Mouse (Mus musculus): ENCODE results near the gene Zfp566. TPM values are rescaled to one million over a fixed set of nuclear protein-coding genes. Genes with fewer than 3 reads are reported as not detected.

Zfp566 gene
- total RNA-seq (2014; rRNA removed) (0.93 and 3.8 TPM in 2 replicates), polyA plus RNA-seq (2015; fragmentation: Nextera tagmentation; extraction: Ambion mirVana) (16.2 and 18.0 TPM in 2 replicates)

DNA sequence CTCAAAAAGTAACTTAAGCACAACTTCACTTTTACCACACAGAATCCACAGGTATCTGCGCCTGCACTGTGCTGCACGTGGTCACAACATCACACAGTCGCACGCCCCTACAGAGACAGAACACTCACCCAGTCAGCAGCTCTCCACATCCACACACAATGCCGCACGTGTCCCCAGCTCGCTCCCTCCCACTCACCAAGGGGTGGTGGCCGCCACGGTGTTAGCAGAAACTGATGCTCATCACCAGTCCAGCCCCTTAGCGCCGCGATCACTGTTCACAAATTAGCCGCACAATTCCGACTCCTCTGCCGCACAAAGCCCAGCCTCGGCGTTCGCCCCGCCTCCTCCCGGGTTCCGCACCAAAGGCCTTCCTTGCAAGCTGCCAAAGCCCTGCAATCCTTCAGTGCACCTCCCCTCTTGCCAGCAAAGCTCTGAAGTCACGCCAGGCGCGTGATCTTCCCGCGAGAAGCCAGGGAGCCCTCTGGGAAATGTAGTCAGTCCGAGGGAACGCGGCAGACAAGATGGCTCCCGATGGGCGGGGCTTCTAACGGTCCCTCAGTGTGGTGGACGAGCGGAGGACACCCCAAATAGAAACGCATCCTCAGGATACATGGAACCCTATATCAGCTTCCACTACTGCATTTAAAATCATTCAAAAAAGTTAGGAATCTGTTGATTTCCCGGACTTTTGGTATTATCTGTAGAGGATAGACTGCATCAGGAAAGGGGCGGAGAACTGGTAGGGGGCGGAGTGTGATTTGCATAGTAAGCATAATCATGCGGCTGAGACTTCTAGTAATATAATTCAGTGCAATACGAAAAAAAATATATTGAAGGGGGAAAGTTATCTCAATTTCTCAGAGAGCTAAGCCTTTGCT, at the start of gene Zfp566, which contains the start of gene Gm26920:
Gene Zfp566, minus strand, starts transcription at position 436 of the 878 bp plus-strand sequence.
Gene Gm26920, minus strand, starts transcription at position 319 of the 878 bp plus-strand sequence.
- under 1% methylated on average over 40 of the region's 40 CpGs for WGBS

DNA sequence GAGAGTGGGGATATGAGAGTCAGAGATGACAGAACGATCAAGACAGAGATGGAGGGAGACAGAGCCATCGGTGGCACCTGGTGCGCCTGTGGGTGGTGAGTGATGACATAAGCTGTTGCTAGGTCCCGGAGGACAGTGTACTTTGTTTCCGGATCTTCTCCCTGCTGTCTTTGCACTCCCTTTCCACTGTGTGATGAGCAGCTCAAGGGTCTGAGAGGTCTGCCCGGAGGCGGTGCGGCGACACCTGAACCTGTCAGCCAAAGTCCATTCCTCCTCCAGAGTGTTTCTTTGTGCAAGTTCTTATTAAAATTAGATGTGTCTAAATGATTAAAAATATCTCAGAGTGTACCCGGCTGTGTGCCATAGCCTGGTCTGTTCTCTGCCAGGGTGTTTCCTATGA, 46.5 kb upstream of the Zfp566 start:
- H3K4me1 ChIP-seq (ENCODE audit: insufficient read depth, low read length) = no peaks in the 10 kb centered on the region
- H3K4me2 ChIP-seq (ENCODE audit: low read depth, low read length, poor library complexity, severe bottlenecking) = no peak overlapping the region
- 92% methylated on average over 10 of the region's 10 CpGs for WGBS
- no peak for ATAC-seq (ENCODE audit: low FRiP score)
- no peak for DNase-seq (ENCODE audit: low spot score)
- H3K4me3 ChIP-seq (ENCODE audit: low read depth, low read length) = no peak overlapping the region
- H3K36me3 ChIP-seq (ENCODE audit: insufficient read depth, low read length) = peaks cover 49% of the 10 kb centered on the region
- H3K9ac ChIP-seq (replicated peaks; ENCODE audit: low read length, poor library complexity, severe bottlenecking) = no peak overlapping the region
- no peak for TF ChIP-seq CTCF (IDR thresholded peaks at IDR 0.05)
- no peak overlapping the region for H3K27ac ChIP-seq (ENCODE audit: low read depth, low read length)
- no peaks in the 10 kb centered on the region for H3K9me3 ChIP-seq (ENCODE audit: low read length)
- H3K27me3 ChIP-seq (ENCODE audit: insufficient read depth, low read length) = no peaks in the 10 kb centered on the region

More for the DNA sequence above, at the start of gene Zfp566, which contains the start of gene Gm26920:
- Histone ChIP-seq H3K9ac (replicated peaks; ENCODE audit: low read length, poor library complexity, severe bottlenecking) (peak within 1 kb of the TSS; percentile 57), H3K4me2 (ENCODE audit: low read depth, low read length, poor library complexity, severe bottlenecking) (peak within 1 kb of the TSS; percentile 80), H3K4me3 (ENCODE audit: low read depth, low read length) (peak within 1 kb of the TSS; percentile 60), H3K36me3 (ENCODE audit: insufficient read depth, low read length) (peaks cover 6% of the 10 kb centered on the region; the same call in 1 of the 2 replicates), H3K27ac (ENCODE audit: low read depth, low read length) (peak within 1 kb of the TSS; percentile 83), H3K27me3 (ENCODE audit: insufficient read depth, low read length) (no peaks in the 10 kb centered on the region), H3K4me1 (ENCODE audit: insufficient read depth, low read length) (peaks cover 9% of the 10 kb centered on the region; the same call in 1 of the 2 replicates), H3K9me3 (ENCODE audit: low read length) (no peaks in the 10 kb centered on the region)
- peak; percentile 99 for DNase-seq (ENCODE audit: low spot score)
- no peak; the same call in 1 of the 2 replicates for TF ChIP-seq CTCF (IDR thresholded peaks at IDR 0.05)
- peak; percentile 92 for ATAC-seq (ENCODE audit: low FRiP score)

GRCm38 (mm10) chr7:30132396-30132795, 42.1 kb upstream of the Zfp566 start:
- WGBS = 99% methylated on average over 4 of the region's 4 CpGs
- H3K4me3 ChIP-seq (ENCODE audit: low read depth, low read length) = no peak overlapping the region

GRCm38 (mm10) chr7:30129900-30130299, 39.6 kb upstream of the Zfp566 start:
- Histone ChIP-seq H3K9me3 (ENCODE audit: low read length) (no peaks in the 10 kb centered on the region), H3K4me2 (ENCODE audit: low read depth, low read length, poor library complexity, severe bottlenecking) (no peak overlapping the region), H3K9ac (replicated peaks; ENCODE audit: low read length, poor library complexity, severe bottlenecking) (no peak overlapping the region), H3K27me3 (ENCODE audit: insufficient read depth, low read length) (no peaks in the 10 kb centered on the region), H3K4me3 (ENCODE audit: low read depth, low read length) (no peak overlapping the region), H3K27ac (ENCODE audit: low read depth, low read length) (no peak overlapping the region), H3K36me3 (ENCODE audit: insufficient read depth, low read length) (peaks cover 57% of the 10 kb centered on the region), H3K4me1 (ENCODE audit: insufficient read depth, low read length) (no peaks in the 10 kb centered on the region)
- DNase-seq (ENCODE audit: low spot score) (no peak), ATAC-seq (ENCODE audit: low FRiP score) (no peak)
- TF ChIP-seq CTCF (IDR thresholded peaks at IDR 0.05) = no peak
- 93% methylated on average over 8 of the region's 8 CpGs for WGBS

More at GRCm38 (mm10) chr7:30132396-30132795, 42.1 kb upstream of the Zfp566 start:
- H3K4me2 ChIP-seq (ENCODE audit: low read depth, low read length, poor library complexity, severe bottlenecking) = no peak overlapping the region
- no peak for TF ChIP-seq CTCF (IDR thresholded peaks at IDR 0.05)
- no peaks in the 10 kb centered on the region for H3K4me1 ChIP-seq (ENCODE audit: insufficient read depth, low read length)
- H3K27ac ChIP-seq (ENCODE audit: low read depth, low read length) = no peak overlapping the region
- H3K9me3 ChIP-seq (ENCODE audit: low read length) = no peaks in the 10 kb centered on the region
- H3K9ac ChIP-seq (replicated peaks; ENCODE audit: low read length, poor library complexity, severe bottlenecking) = no peak overlapping the region
- no peaks in the 10 kb centered on the region for H3K27me3 ChIP-seq (ENCODE audit: insufficient read depth, low read length)
- peaks cover 63% of the 10 kb centered on the region for H3K36me3 ChIP-seq (ENCODE audit: insufficient read depth, low read length)
- DNase-seq (ENCODE audit: low spot score) (no peak), ATAC-seq (ENCODE audit: low FRiP score) (no peak)

DNA sequence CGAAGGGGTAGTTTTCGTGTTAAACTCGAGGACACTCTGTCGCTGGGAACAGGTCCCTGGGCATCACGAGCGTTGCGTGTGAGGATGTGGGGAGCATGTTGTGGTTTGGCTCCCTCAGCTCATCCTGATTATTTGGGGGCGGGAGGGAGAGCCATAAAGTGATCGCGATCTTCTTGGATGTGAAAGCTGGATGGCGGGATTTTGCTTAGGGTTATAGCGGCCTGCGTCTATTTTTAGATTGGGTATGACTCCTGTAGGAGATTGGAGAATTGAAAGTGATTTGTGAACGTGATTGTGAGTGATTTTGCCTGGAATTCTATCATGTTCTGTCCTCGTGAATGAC, 31.8 kb upstream of the Zfp566 start:
- Histone ChIP-seq H3K9ac (replicated peaks; ENCODE audit: low read length, poor library complexity, severe bottlenecking) (peak overlapping the region; percentile 81), H3K4me3 (ENCODE audit: low read depth, low read length) (peak overlapping the region; percentile 76), H3K4me2 (ENCODE audit: low read depth, low read length, poor library complexity, severe bottlenecking) (peak overlapping the region; percentile 63), H3K27me3 (ENCODE audit: insufficient read depth, low read length) (no peaks in the 10 kb centered on the region), H3K4me1 (ENCODE audit: insufficient read depth, low read length) (no peaks in the 10 kb centered on the region; the same call in 1 of the 2 replicates), H3K27ac (ENCODE audit: low read depth, low read length) (peak overlapping the region; percentile 84), H3K36me3 (ENCODE audit: insufficient read depth, low read length) (peaks cover 9% of the 10 kb centered on the region), H3K9me3 (ENCODE audit: low read length) (no peaks in the 10 kb centered on the region)
- WGBS = 2% methylated on average over 15 of the region's 15 CpGs
- peak; percentile 56; the same call in 1 of the 2 replicates for ATAC-seq (ENCODE audit: low FRiP score)
- DNase-seq (ENCODE audit: low spot score) = peak; percentile 34
- no peak for TF ChIP-seq CTCF (IDR thresholded peaks at IDR 0.05)
